Mouse (Mus musculus) kidney, embryonic 14.5 days (tissue): ENCODE data around the gene Polr2c. TPM values are rescaled to one million over a fixed set of nuclear protein-coding genes. Genes with fewer than 3 reads are reported as not detected.
A peak's percentile ranks its signal among the peaks of the same experiment; 100 is the strongest.

Source experiments
- ATAC-seq: fragments of 200-750 bp; cut with Nextera tagmentation; 2 replicates; pipeline ENCODE4 v1.8.0; 2017; ENCODE audit warnings: moderate number of reproducible peaks, mild to moderate bottlenecking, moderate TSS enrichment, moderate library complexity; ENCODE audit not compliant: low FRiP score, low TSS enrichment
- H3K27ac ChIP-seq: fragments of 300-500 bp; sonication (generic); 2 replicates; pipeline ENCODE4 v1.5.1; 2014; ENCODE audit warnings: low read depth, mild to moderate bottlenecking, low read length, moderate library complexity, mixed read lengths
- H3K27me3 ChIP-seq: fragments of 300-500 bp; sonication (generic); 2 replicates; pipeline ENCODE4 v1.6.1; 2014; ENCODE audit warnings: mild to moderate bottlenecking, low read length; ENCODE audit not compliant: control insufficient read depth, insufficient read depth
- H3K36me3 ChIP-seq: fragments of 300-500 bp; sonication (generic); 2 replicates; pipeline ENCODE4 v1.6.1; 2014; ENCODE audit warnings: low read length, mixed read lengths; ENCODE audit not compliant: control insufficient read depth, insufficient read depth
- H3K4me1 ChIP-seq: fragments of 300-500 bp; sonication (generic); 2 replicates; pipeline ENCODE4 v1.6.1; 2014; ENCODE audit warnings: low read length, mixed read lengths; ENCODE audit not compliant: control insufficient read depth, insufficient read depth
- H3K4me2 ChIP-seq: fragments of 300-500 bp; sonication (generic); replicated peaks from 2 replicates; pipeline ENCODE4 v1.6.1; 2014; ENCODE audit warnings: low read depth, mild to moderate bottlenecking, low read length
- H3K4me3 ChIP-seq: fragments of 300-500 bp; sonication (generic); 2 replicates; pipeline ENCODE4 v1.5.1; 2014; ENCODE audit warnings: mild to moderate bottlenecking, low read length
- H3K9ac ChIP-seq: fragments of 300-500 bp; sonication (generic); 2 replicates; pipeline ENCODE4 v1.6.1; 2014; ENCODE audit warnings: low read depth, mild to moderate bottlenecking, low read length, moderate library complexity
- H3K9me3 ChIP-seq: fragments of 300-500 bp; sonication (generic); 2 replicates; pipeline ENCODE4 v1.6.1; 2016; ENCODE audit warnings: low read length; ENCODE audit not compliant: control insufficient read depth
- WGBS: fragments of 180-500 bp; shearing (Covaris S2); extraction: QIAGEN DNeasy Blood & Tissue Kit; methylation state at CpG from one replicate; pipeline ENCODE4 v1.1.7; 2014; 5-methylcytosine and 5-hydroxymethylcytosine counted together
- polyA plus RNA-seq: library from polyadenylated mRNA; unstranded; fragments of >200 nt; fragmentation: Nextera tagmentation; extraction: Ambion mirVana; gene quantifications from 2 replicates; pipeline ENCODE4 v1.2.1, GENCODE M21; 2014

Polr2c gene
- polyA plus RNA-seq, 1 experiment from 2014 or later: 183 TPM

GRCm38 (mm10) chr8:94908847-94909246, 51.6 kb downstream of the Polr2c start:
- Histone ChIP-seq H3K27ac (no peak overlapping the region), H3K9me3 (no peaks in the 10 kb centered on the region), H3K9ac (no peak overlapping the region), H3K4me3 (no peak overlapping the region), H3K27me3 (peaks cover 12% of the 10 kb centered on the region), H3K36me3 (peaks cover 61% of the 10 kb centered on the region), H3K4me2 (no peak overlapping the region), H3K4me1 (peaks cover 22% of the 10 kb centered on the region)
- WGBS: 6% methylated on average over 4 of the region's 4 CpGs
- no peak for ATAC-seq

- peaks cover 13% of the 10 kb centered on the region for H3K27me3 ChIP-seq
- H3K9ac ChIP-seq: peak overlapping the region; percentile 38
- peak overlapping the region; percentile 79 for H3K4me2 ChIP-seq
- peaks cover 33% of the 10 kb centered on the region; the same call in 1 of the 2 replicates for H3K36me3 ChIP-seq
- no peaks in the 10 kb centered on the region for H3K9me3 ChIP-seq
- peak; percentile 24 for ATAC-seq
- H3K27ac ChIP-seq: no peak overlapping the region
- peak overlapping the region; percentile 40 for H3K4me3 ChIP-seq
- H3K4me1 ChIP-seq: peaks cover 36% of the 10 kb centered on the region
- 9% methylated on average over 77 of the region's 77 CpGs for WGBS
Observed at GRCm38 (mm10) chr8:94913061-94913660, 55.9 kb downstream of the Polr2c start.

GRCm38 (mm10) chr8:94914256-94914655, 57.0 kb downstream of the Polr2c start:
- WGBS: 87% methylated on average over 6 of the region's 6 CpGs
- Histone ChIP-seq H3K27me3 (peaks cover 13% of the 10 kb centered on the region), H3K9me3 (no peaks in the 10 kb centered on the region), H3K4me1 (peaks cover 36% of the 10 kb centered on the region), H3K9ac (no peak overlapping the region), H3K4me2 (no peak overlapping the region), H3K4me3 (no peak overlapping the region), H3K36me3 (peaks cover 24% of the 10 kb centered on the region; the same call in 1 of the 2 replicates), H3K27ac (no peak overlapping the region)
- no peak for ATAC-seq

- Histone ChIP-seq H3K9ac (no peak overlapping the region), H3K4me3 (no peak overlapping the region), H3K27me3 (peaks cover 13% of the 10 kb centered on the region), H3K4me2 (no peak overlapping the region), H3K27ac (no peak overlapping the region), H3K9me3 (no peaks in the 10 kb centered on the region), H3K36me3 (peaks cover 21% of the 10 kb centered on the region; the same call in 1 of the 2 replicates), H3K4me1 (peaks cover 36% of the 10 kb centered on the region)
- ATAC-seq: no peak
- 56% methylated on average over 3 of the region's 3 CpGs for WGBS
Observed at GRCm38 (mm10) chr8:94914701-94915101, 57.5 kb downstream of the Polr2c start.

- Histone ChIP-seq H3K9me3 (no peaks in the 10 kb centered on the region), H3K4me1 (peaks cover 36% of the 10 kb centered on the region), H3K4me2 (peak overlapping the region; percentile 75)
Observed at GRCm38 (mm10) chr8:94916311-94916959, 59.2 kb downstream of the Polr2c start.

GRCm38 (mm10) chr8:94916960-94917324, 59.7 kb downstream of the Polr2c start:
- peak overlapping the region; percentile 32; the same call in 1 of the 2 replicates for H3K27ac ChIP-seq
- WGBS: 9% methylated on average over 10 of the region's 10 CpGs
- peaks cover 13% of the 10 kb centered on the region for H3K27me3 ChIP-seq
- H3K9me3 ChIP-seq: no peaks in the 10 kb centered on the region
- H3K4me3 ChIP-seq: peak overlapping the region; percentile 73
- peaks cover 5% of the 10 kb centered on the region; the same call in 1 of the 2 replicates for H3K36me3 ChIP-seq
- H3K4me1 ChIP-seq: peaks cover 36% of the 10 kb centered on the region
- H3K9ac ChIP-seq: peak overlapping the region; percentile 81
- ATAC-seq: no peak; the same call in 1 of the 2 replicates
- peak overlapping the region; percentile 75 for H3K4me2 ChIP-seq

More at GRCm38 (mm10) chr8:94916311-94916959, 59.2 kb downstream of the Polr2c start:
- H3K36me3 ChIP-seq: peaks cover 10% of the 10 kb centered on the region; the same call in 1 of the 2 replicates
- 53% methylated on average over 9 of the region's 9 CpGs for WGBS
- H3K4me3 ChIP-seq: peak overlapping the region; percentile 73
- H3K9ac ChIP-seq: peak overlapping the region; percentile 81; the same call in 1 of the 2 replicates
- no peak overlapping the region for H3K27ac ChIP-seq
- ATAC-seq: no peak
- peaks cover 13% of the 10 kb centered on the region for H3K27me3 ChIP-seq

- WGBS: 2% methylated on average over 17 of the region's 27 CpGs
- Histone ChIP-seq H3K9me3 (no peaks in the 10 kb centered on the region), H3K27ac (peak overlapping the region; percentile 75; the same call in 1 of the 2 replicates), H3K27me3 (peaks cover 13% of the 10 kb centered on the region), H3K36me3 (peaks cover 3% of the 10 kb centered on the region; the same call in 1 of the 2 replicates), H3K9ac (peak overlapping the region; percentile 81), H3K4me1 (peaks cover 36% of the 10 kb centered on the region), H3K4me3 (peak overlapping the region; percentile 73), H3K4me2 (peak overlapping the region; percentile 75)
- ATAC-seq: peak; percentile 96
Observed at GRCm38 (mm10) chr8:94917352-94917751, 60.1 kb downstream of the Polr2c start.

- Histone ChIP-seq H3K9me3 (no peaks in the 10 kb centered on the region), H3K4me1 (peaks cover 34% of the 10 kb centered on the region), H3K27me3 (peaks cover 10% of the 10 kb centered on the region), H3K4me2 (peak within 1 kb of the TSS; percentile 75), H3K4me3 (peak within 1 kb of the TSS; percentile 73), H3K36me3 (no peaks in the 10 kb centered on the region; the same call in 1 of the 2 replicates), H3K9ac (peak within 1 kb of the TSS; percentile 81), H3K27ac (peak within 1 kb of the TSS; percentile 75; the same call in 1 of the 2 replicates)
- ATAC-seq: peak; percentile 65
- 3% methylated on average over 42 of the region's 51 CpGs for WGBS
Observed at GRCm38 (mm10) chr8:94917851-94918495, 60.7 kb downstream of the Polr2c start, which contains the start of gene Ccdc102a. Gene Ccdc102a, minus strand, starts transcription at chr8:94918098.
